Mouse (Mus musculus) T-helper 2 cell (primary cell): ENCODE measurements around the gene Osmr.

ENCODE experiments used
- in situ Hi-C: fragments of 300-600 bp; cut with MboI, MseI; formaldehyde crosslinking; loops from one replicate; pipeline ENCODE4 v1.15.1; 2025; ENCODE audit warnings: high pct_unique_total_duplicates

The Osmr gene

GRCm38 (mm10) chr15:6874601-6875019 lies at the start of gene Osmr:
Gene Osmr, minus strand, starts transcription at chr15:6874969.
- in situ Hi-C loops = no loop called here

- in situ Hi-C loops = loop anchor here (10.0 kb wide), 1 partner anchor 305 kb away; no protein-coding TSS in a partner anchor
Measured at GRCm38 (mm10) chr15:6919406-6919805, 44.6 kb upstream of the Osmr start.

- in situ Hi-C loops = loop anchor here (10.0 kb wide), 1 partner anchor 311 kb away; no protein-coding TSS in a partner anchor
Measured at GRCm38 (mm10) chr15:6914163-6914562, 39.4 kb upstream of the Osmr start.

- in situ Hi-C loops = loop anchor here (5.0 to 10.0 kb wide), 3 partner anchors 228 to 358 kb away; no protein-coding TSS in a partner anchor
Measured at GRCm38 (mm10) chr15:6909669-6910068, 34.9 kb upstream of the Osmr start.

GRCm38 (mm10) chr15:6909084-6909483 lies 34.3 kb upstream of the Osmr start:
- in situ Hi-C loops = loop anchor here (5.0 kb wide), 2 partner anchors 228 to 358 kb away; no protein-coding TSS in a partner anchor

GRCm38 (mm10) chr15:6908601-6909000 lies 33.8 kb upstream of the Osmr start:
- in situ Hi-C loops = loop anchor here (5.0 kb wide), 2 partner anchors 229 to 359 kb away; no protein-coding TSS in a partner anchor

GRCm38 (mm10) chr15:6906260-6907047 lies 31.7 kb upstream of the Osmr start:
- in situ Hi-C loops = loop anchor here (5.0 kb wide), 2 partner anchors 231 to 361 kb away; no protein-coding TSS in a partner anchor

- in situ Hi-C loops = loop anchor here (5.0 kb wide), 2 partner anchors 232 to 362 kb away; no protein-coding TSS in a partner anchor
Measured at GRCm38 (mm10) chr15:6905726-6906125, 31.0 kb upstream of the Osmr start.

GRCm38 (mm10) chr15:6903286-6903975 lies 28.7 kb upstream of the Osmr start:
- in situ Hi-C loops = no loop called here

- in situ Hi-C loops = no loop called here
Measured at GRCm38 (mm10) chr15:6901982-6902639, 27.3 kb upstream of the Osmr start.

- in situ Hi-C loops = no loop called here
Measured at GRCm38 (mm10) chr15:6901236-6901635, 26.5 kb upstream of the Osmr start.

- in situ Hi-C loops = no loop called here
Measured at GRCm38 (mm10) chr15:6884260-6884659, 9.5 kb upstream of the Osmr start.

GRCm38 (mm10) chr15:6883816-6884215 lies 9.0 kb upstream of the Osmr start:
- in situ Hi-C loops = no loop called here

- in situ Hi-C loops = no loop called here
Measured at GRCm38 (mm10) chr15:6883091-6883490, 8.3 kb upstream of the Osmr start.

GRCm38 (mm10) chr15:6882180-6882579 lies 7.4 kb upstream of the Osmr start:
- in situ Hi-C loops = no loop called here

GRCm38 (mm10) chr15:6881211-6881610 lies 6.4 kb upstream of the Osmr start:
- in situ Hi-C loops = no loop called here

- in situ Hi-C loops = no loop called here
Measured at GRCm38 (mm10) chr15:6873807-6874600, 765 bp downstream of the Osmr start.

- in situ Hi-C loops = no loop called here
Measured at GRCm38 (mm10) chr15:6873154-6873806, 1.5 kb downstream of the Osmr start.

GRCm38 (mm10) chr15:6871621-6872359 lies 3.0 kb downstream of the Osmr start:
- in situ Hi-C loops = no loop called here

GRCm38 (mm10) chr15:6866888-6867287 lies 7.9 kb downstream of the Osmr start:
- in situ Hi-C loops = no loop called here
